Mouse (Mus musculus) naive thymus-derived CD4-positive, alpha-beta T cell, adult 2 months (primary cell): Measurements from ENCODE around the gene Dcaf17.

ENCODE experiments used
- DNase-seq: peaks from one replicate; pipeline ENCODE4 v3.0.0-alpha.2; 2011; ENCODE audit warnings: low read depth

The Dcaf17 gene

DNA sequence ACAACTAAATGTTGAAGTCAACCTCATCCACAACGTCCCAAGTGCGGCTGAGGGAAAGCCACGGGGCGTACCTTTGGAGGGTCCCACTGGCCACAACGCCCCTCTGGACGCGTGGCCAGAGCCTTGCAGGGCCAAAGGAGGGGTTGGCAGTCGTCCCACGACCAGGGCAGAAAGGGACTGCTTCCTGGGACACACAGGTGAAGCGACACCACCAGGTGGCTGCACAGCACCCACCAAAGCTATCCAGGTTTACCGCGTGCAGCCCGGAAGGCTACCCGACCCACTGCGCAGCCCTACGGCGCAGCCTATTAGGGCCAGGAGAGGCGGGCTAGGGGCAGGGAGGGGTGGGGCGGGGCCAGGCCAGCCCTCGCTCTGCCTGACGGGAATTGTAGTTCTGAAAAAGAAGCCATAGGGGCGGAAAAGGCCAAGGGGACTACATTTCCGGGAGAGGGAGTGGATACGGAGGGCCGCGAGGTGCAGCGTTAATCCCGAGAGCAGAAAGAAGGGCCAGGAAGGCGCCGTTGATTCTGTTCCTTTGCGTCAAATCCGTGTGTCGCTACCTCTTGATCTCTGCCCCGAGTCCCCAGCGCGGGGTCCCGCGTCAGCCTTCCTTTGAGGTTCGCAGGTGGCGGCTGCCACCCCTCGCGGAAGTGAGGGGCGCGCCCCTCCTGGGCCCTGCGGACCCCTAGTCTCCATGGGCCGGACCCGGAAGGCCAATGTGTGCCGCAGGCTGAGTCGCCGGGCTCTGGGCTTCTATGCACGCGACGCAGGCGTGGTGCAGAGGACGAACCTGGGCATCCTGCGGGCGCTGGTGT is at the start of gene Dcaf17, which contains the start of gene Mettl8:
Gene Dcaf17, plus strand, starts transcription at position 29 of the 815 bp plus-strand sequence.
Gene Mettl8, minus strand, starts transcription at position 284 of the 815 bp plus-strand sequence.
- DNase-seq = peak; percentile 98

DNA sequence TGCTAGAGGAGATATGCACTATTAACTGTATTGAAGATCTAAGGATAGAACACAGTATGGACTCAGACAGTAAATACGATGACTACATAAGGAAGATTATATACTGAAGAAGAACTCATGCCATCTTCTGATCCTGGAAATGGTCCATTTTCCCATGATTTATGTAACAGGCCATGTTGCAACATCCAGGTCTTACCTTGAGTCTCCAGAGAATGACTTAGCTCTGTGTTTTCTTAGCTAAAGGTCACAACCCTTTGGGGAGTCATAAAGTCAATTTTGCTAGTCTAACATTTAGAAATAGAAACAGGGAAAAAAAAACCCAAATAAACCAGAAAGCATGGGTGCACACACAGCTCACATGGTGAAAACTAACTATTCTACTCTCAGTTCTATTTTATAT is 43.3 kb upstream of the Dcaf17 start:
- no peak for DNase-seq

DNA sequence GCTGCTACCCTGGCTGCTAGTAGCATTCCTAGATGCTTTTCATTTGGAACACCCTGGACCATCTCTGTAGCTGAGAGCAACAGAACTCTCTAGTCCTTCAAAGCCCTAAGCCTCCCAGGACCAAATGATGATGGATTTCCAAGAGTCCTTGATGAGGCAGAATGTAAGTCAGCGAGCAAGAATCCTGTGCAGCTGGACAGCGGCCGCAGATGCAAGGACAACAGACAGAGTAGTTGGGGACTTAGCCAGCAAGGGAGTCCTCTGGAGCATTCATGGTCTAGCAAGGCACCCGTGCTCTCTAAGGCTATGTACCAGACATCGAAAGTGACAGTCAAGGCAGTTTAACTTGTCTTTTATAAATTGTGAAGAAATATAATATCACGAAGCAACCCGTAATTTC is 41.6 kb upstream of the Dcaf17 start:
- no peak for DNase-seq

GRCm38 (mm10) chr2:71019277-71019676 is 35.9 kb upstream of the Dcaf17 start:
- DNase-seq = no peak

GRCm38 (mm10) chr2:71019704-71020375 is 35.3 kb upstream of the Dcaf17 start:
- no peak for DNase-seq

GRCm38 (mm10) chr2:71020674-71021073 is 34.5 kb upstream of the Dcaf17 start:
- DNase-seq = no peak

DNA sequence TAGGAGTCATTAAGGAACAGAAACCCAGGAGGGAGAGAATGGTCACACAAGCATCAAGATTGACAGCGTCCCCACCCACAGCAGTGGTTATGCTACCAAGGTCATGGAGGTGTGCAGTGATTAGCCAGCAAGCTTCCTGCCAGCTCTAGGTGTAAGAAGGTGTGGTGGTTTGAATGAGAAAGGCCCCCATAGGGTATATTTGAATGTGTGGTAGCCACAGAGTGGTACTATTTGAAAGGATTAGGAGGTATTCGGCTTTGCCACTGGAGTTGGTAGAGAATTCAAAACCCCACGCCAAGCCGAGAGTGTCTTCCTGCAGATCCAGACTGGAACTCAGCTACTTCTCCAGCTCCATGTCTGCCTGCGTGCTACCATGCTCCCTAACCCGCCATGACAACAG is 32.1 kb upstream of the Dcaf17 start:
- no peak for DNase-seq

GRCm38 (mm10) chr2:71023986-71024385 is 31.1 kb upstream of the Dcaf17 start:
- no peak for DNase-seq

DNA sequence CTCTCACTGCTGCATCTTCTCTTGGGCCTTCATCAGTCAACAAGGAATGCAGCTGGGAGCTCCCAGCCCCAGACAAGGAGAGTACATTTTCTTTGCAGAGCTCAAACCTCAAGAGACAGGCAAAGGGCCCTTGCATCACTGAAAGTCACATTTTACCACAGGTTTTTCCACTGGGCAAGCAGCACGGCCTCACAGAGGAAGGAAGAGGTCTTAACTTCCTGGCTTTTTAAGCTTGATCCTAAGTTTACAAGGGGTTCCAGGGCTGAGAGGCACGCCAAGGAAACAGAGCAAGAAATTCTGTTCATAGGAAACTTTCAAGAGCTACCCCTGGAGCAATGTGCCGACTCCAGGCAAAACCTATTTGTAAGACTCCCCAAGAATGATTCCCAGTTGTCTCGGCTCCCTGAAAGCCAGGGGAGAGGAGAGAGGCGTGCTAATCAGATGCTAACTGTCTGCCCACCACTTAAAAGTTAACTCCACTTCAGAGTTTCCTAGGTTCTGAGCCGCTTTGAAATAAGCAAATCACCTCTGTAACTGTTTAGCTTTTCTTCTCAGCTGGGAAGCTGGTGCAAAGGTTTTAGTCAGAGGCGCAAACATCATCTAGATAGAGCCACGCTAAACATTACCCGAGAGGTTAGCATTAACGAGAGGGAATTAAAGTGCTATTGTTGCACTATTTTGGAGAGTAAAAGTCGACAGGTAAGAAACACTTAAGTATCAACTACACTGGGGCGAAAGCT is 29.4 kb upstream of the Dcaf17 start:
- no peak for DNase-seq

- DNase-seq = no peak
Observed at GRCm38 (mm10) chr2:71026787-71027186, 28.3 kb upstream of the Dcaf17 start.

GRCm38 (mm10) chr2:71027631-71028030 is 27.5 kb upstream of the Dcaf17 start:
- no peak for DNase-seq

DNA sequence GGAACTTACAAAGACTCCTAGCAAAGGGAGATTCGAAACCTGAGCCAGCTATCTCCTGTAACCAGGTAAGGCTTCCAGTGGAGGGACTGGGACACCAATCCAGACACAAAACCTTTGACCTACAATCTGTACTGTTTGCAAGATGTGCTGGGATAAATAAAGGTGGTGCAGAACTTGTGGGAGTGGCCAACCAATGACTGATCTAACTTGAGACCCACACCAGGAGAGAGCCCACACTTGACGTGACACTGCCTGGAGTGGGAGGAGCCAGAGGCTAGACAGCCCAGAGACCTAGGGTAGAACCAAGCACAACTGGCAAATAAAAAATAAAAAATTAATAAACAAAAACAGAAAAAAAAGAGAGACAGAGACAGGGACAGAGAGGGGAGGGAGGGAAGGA is 24.5 kb upstream of the Dcaf17 start:
- DNase-seq = no peak

GRCm38 (mm10) chr2:71031973-71032794 is 22.9 kb upstream of the Dcaf17 start:
- peak; percentile 89 for DNase-seq

DNA sequence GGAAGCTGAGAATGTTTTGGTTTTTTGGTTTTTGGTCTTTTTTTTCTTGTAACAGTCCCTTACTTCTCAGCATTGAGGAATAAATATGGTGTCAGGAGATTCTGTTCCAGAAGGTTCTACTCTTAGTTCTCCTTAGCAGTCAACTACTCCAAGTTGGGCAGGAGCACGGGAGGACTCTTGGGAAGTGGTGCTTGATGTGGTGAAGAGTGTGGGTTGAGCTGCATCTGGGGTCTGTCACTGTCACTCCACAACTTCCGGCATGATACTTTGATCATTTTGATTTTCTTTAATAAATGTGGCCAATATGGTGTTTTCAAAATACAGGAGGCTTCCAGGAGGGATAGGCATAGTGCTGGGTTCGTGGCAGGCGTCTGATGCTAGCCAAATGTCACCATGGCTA is 22.1 kb upstream of the Dcaf17 start:
- no peak for DNase-seq

DNA sequence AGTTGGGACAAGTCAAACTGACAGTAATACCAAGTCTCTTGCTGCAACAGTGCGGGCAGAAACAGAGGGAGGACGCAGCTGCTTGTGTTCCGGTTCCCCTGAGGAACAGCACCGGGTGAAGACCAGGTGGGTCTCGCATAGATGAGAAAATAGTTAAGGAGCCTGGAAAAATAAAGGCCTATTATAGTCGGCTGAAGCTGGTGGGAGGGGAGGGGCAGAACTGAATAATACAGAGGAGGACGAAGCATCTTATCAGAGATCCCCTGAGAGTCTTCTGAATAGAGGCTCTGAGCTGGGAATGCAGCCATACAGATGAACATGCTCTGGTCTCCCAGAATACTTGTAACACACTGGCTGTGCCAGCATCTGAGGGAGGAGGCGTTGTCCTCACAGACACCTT is 21.1 kb upstream of the Dcaf17 start:
- no peak for DNase-seq

DNA sequence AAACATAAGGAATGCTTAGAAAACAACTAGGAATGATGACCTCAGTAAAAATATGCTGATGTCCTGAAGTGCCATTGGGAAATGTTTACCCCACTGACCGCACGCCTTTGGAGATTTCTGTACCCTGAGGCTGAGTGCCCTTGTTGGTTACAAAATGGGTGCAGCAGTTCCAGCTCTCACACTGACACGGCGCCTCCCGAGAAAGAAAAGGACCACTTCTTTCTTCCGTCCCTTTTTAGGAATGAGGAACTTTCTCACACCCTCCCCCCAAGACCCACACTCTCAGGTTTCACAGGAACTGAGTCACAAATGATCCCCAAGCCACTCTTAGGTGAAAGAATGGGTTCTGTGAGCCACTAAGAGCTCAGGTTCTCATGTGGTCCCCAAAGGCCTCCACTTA is 17.7 kb upstream of the Dcaf17 start:
- no peak for DNase-seq

- DNase-seq = no peak
Observed at GRCm38 (mm10) chr2:71039522-71040121, 15.5 kb upstream of the Dcaf17 start.

DNA sequence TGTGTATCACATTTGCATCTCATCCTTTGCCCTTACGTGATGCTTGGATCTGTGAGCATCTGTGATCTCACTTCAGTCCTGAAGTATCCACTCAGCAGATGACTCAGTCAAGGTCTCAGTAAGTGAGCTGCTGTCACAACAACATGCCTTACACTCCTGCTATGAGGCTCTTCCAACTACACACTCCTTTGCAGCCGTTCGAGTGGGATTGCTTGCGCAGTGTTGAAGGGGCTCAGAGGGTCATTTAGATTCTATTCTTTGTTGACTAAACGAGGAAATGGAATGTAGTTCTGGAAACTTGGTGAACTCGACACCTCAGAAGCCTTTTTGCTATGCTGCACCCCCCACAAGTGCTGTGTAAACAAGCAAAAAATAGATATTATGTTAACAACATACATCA is 9.0 kb upstream of the Dcaf17 start:
- DNase-seq = peak; percentile 33

- peak; percentile 65 for DNase-seq
Observed at GRCm38 (mm10) chr2:71046751-71047320, 8.3 kb upstream of the Dcaf17 start.

DNA sequence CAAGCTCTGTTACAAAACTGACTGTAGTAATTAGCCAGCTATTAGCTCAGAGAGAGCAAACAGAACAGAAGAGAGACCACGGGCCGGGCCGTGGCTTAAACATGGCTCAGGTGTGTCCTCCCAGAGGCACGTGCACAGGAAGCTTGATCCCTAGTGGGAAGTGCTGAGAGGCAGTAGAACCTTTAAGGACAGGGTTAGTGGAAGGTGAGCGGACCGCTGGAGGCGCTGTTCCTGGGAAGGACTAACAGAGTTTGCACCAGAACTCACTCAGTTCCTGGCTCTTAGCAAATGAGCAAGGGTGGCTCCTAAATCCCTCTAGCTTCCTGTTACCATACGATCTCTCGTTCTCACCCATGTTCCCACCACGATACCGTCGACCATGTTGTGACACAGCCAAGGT is 6.2 kb upstream of the Dcaf17 start:
- DNase-seq = peak; percentile 34

- no peak for DNase-seq
Observed at GRCm38 (mm10) chr2:71050511-71050910, 4.6 kb upstream of the Dcaf17 start.
